Mouse (Mus musculus): ENCODE data around the gene Pkd1l2. TPM values are rescaled to one million over a fixed set of nuclear protein-coding genes. Genes with fewer than 3 reads are reported as not detected.
A peak's percentile ranks its signal among the peaks of the same experiment; 100 is the strongest.

The Pkd1l2 gene
- not detected in 2 replicates for polyA plus RNA-seq (2015; fragmentation: Nextera tagmentation; extraction: Ambion mirVana)

- 75% methylated on average over 8 of the region's 8 CpGs for WGBS
- Histone ChIP-seq H3K9ac (no peak within 1 kb of the TSS), H3K36me3 (no peaks in the 10 kb centered on the region), H3K9me3 (no peaks in the 10 kb centered on the region), H3K4me3 (no peak within 1 kb of the TSS), H3K27me3 (replicated peaks) (peaks cover 20% of the 10 kb centered on the region), H3K4me1 (peaks cover 42% of the 10 kb centered on the region), H3K27ac (replicated peaks) (no peak within 1 kb of the TSS), H3K4me2 (no peak within 1 kb of the TSS)
- no peak for ATAC-seq (ENCODE audit: extremely low read depth, insufficient number of reproducible peaks, low FRiP score, low TSS enrichment)
Observed at GRCm38 (mm10) chr8:117082399-117082872, at the start of gene Pkd1l2. Gene Pkd1l2 (minus strand): TSS chr8:117082449.

- 76% methylated on average over 8 of the region's 8 CpGs for WGBS
- H3K9ac ChIP-seq: no peak overlapping the region
- ATAC-seq (ENCODE audit: extremely low read depth, insufficient number of reproducible peaks, low FRiP score, low TSS enrichment): no peak
- no peaks in the 10 kb centered on the region for H3K36me3 ChIP-seq
- no peak overlapping the region for H3K4me2 ChIP-seq
- peaks cover 4% of the 10 kb centered on the region; the same call in 1 of the 2 replicates for H3K4me1 ChIP-seq
- no peaks in the 10 kb centered on the region for H3K9me3 ChIP-seq
- H3K27ac ChIP-seq (replicated peaks): no peak overlapping the region
- no peaks in the 10 kb centered on the region; the same call in 1 of the 2 replicates for H3K27me3 ChIP-seq (replicated peaks)
- H3K4me3 ChIP-seq: no peak overlapping the region
Observed at GRCm38 (mm10) chr8:117127063-117127462, 44.8 kb upstream of the Pkd1l2 start.

- WGBS: 88% methylated on average over 3 of the region's 3 CpGs
Observed at GRCm38 (mm10) chr8:117126411-117126810, 44.2 kb upstream of the Pkd1l2 start.

GRCm38 (mm10) chr8:117125854-117126253, 43.6 kb upstream of the Pkd1l2 start:
- Histone ChIP-seq H3K27ac (replicated peaks) (no peak overlapping the region), H3K4me2 (no peak overlapping the region), H3K4me1 (peaks cover 4% of the 10 kb centered on the region; the same call in 1 of the 2 replicates), H3K9ac (no peak overlapping the region), H3K27me3 (replicated peaks) (no peaks in the 10 kb centered on the region; the same call in 1 of the 2 replicates), H3K4me3 (no peak overlapping the region), H3K36me3 (no peaks in the 10 kb centered on the region), H3K9me3 (no peaks in the 10 kb centered on the region)
- 82% methylated on average over 3 of the region's 3 CpGs for WGBS
- ATAC-seq (ENCODE audit: extremely low read depth, insufficient number of reproducible peaks, low FRiP score, low TSS enrichment): no peak

More at GRCm38 (mm10) chr8:117126411-117126810, 44.2 kb upstream of the Pkd1l2 start:
- Histone ChIP-seq H3K4me3 (no peak overlapping the region), H3K27ac (replicated peaks) (no peak overlapping the region), H3K4me2 (no peak overlapping the region), H3K36me3 (no peaks in the 10 kb centered on the region), H3K4me1 (peaks cover 4% of the 10 kb centered on the region; the same call in 1 of the 2 replicates), H3K9ac (no peak overlapping the region), H3K27me3 (replicated peaks) (no peaks in the 10 kb centered on the region; the same call in 1 of the 2 replicates), H3K9me3 (no peaks in the 10 kb centered on the region)
- ATAC-seq (ENCODE audit: extremely low read depth, insufficient number of reproducible peaks, low FRiP score, low TSS enrichment): no peak

- H3K27me3 ChIP-seq (replicated peaks): no peaks in the 10 kb centered on the region; the same call in 1 of the 2 replicates
- ATAC-seq (ENCODE audit: extremely low read depth, insufficient number of reproducible peaks, low FRiP score, low TSS enrichment): no peak
Observed at GRCm38 (mm10) chr8:117123850-117124633, 41.8 kb upstream of the Pkd1l2 start.

GRCm38 (mm10) chr8:117121277-117121676, 39.0 kb upstream of the Pkd1l2 start:
- no peak for ATAC-seq (ENCODE audit: extremely low read depth, insufficient number of reproducible peaks, low FRiP score, low TSS enrichment)
- Histone ChIP-seq H3K4me2 (no peak overlapping the region), H3K9me3 (no peaks in the 10 kb centered on the region), H3K9ac (no peak overlapping the region), H3K27me3 (replicated peaks) (no peaks in the 10 kb centered on the region; the same call in 1 of the 2 replicates), H3K36me3 (no peaks in the 10 kb centered on the region), H3K4me3 (no peak overlapping the region), H3K4me1 (peaks cover 4% of the 10 kb centered on the region; the same call in 1 of the 2 replicates), H3K27ac (replicated peaks) (no peak overlapping the region)
- WGBS: 64% methylated on average over 8 of the region's 8 CpGs

More at GRCm38 (mm10) chr8:117123850-117124633, 41.8 kb upstream of the Pkd1l2 start:
- Histone ChIP-seq H3K4me3 (no peak overlapping the region), H3K9me3 (no peaks in the 10 kb centered on the region), H3K36me3 (no peaks in the 10 kb centered on the region), H3K4me1 (peaks cover 4% of the 10 kb centered on the region; the same call in 1 of the 2 replicates), H3K4me2 (no peak overlapping the region), H3K9ac (no peak overlapping the region), H3K27ac (replicated peaks) (no peak overlapping the region)
- 71% methylated on average over 13 of the region's 13 CpGs for WGBS

GRCm38 (mm10) chr8:117118409-117118808, 36.2 kb upstream of the Pkd1l2 start:
- H3K4me2 ChIP-seq: no peak overlapping the region
- WGBS: 77% methylated on average over 9 of the region's 9 CpGs
- no peaks in the 10 kb centered on the region for H3K9me3 ChIP-seq
- no peak overlapping the region for H3K9ac ChIP-seq
- no peak for ATAC-seq (ENCODE audit: extremely low read depth, insufficient number of reproducible peaks, low FRiP score, low TSS enrichment)
- no peaks in the 10 kb centered on the region for H3K36me3 ChIP-seq
- H3K4me1 ChIP-seq: peaks cover 12% of the 10 kb centered on the region
- H3K27me3 ChIP-seq (replicated peaks): no peaks in the 10 kb centered on the region
- no peak overlapping the region for H3K4me3 ChIP-seq
- H3K27ac ChIP-seq (replicated peaks): no peak overlapping the region

- no peaks in the 10 kb centered on the region for H3K27me3 ChIP-seq (replicated peaks)
- no peak for ATAC-seq (ENCODE audit: extremely low read depth, insufficient number of reproducible peaks, low FRiP score, low TSS enrichment)
- no peak overlapping the region for H3K4me2 ChIP-seq
- no peak overlapping the region for H3K27ac ChIP-seq (replicated peaks)
- H3K9me3 ChIP-seq: no peaks in the 10 kb centered on the region
- WGBS: 62% methylated on average over 7 of the region's 7 CpGs
- H3K36me3 ChIP-seq: no peaks in the 10 kb centered on the region
- no peak overlapping the region for H3K4me3 ChIP-seq
- H3K9ac ChIP-seq: no peak overlapping the region
- H3K4me1 ChIP-seq: peaks cover 15% of the 10 kb centered on the region
Observed at GRCm38 (mm10) chr8:117116534-117116933, 34.3 kb upstream of the Pkd1l2 start.

GRCm38 (mm10) chr8:117115676-117116446, 33.6 kb upstream of the Pkd1l2 start:
- Histone ChIP-seq H3K27me3 (replicated peaks) (no peaks in the 10 kb centered on the region), H3K4me2 (peak overlapping the region; percentile 55), H3K27ac (replicated peaks) (no peak overlapping the region), H3K4me3 (0 out of 2 replicates have a peak overlapping the region, but pooled peaks have one; percentile 14), H3K9ac (no peak overlapping the region), H3K9me3 (no peaks in the 10 kb centered on the region), H3K4me1 (peaks cover 16% of the 10 kb centered on the region), H3K36me3 (no peaks in the 10 kb centered on the region)
- WGBS: 11% methylated on average over 13 of the region's 13 CpGs
- ATAC-seq (ENCODE audit: extremely low read depth, insufficient number of reproducible peaks, low FRiP score, low TSS enrichment): peak; percentile 40

GRCm38 (mm10) chr8:117115094-117115493, 32.8 kb upstream of the Pkd1l2 start:
- ATAC-seq (ENCODE audit: extremely low read depth, insufficient number of reproducible peaks, low FRiP score, low TSS enrichment): no peak
- H3K27me3 ChIP-seq (replicated peaks): no peaks in the 10 kb centered on the region
- H3K4me2 ChIP-seq: peak overlapping the region; percentile 55
- no peaks in the 10 kb centered on the region for H3K36me3 ChIP-seq
- H3K4me3 ChIP-seq: 0 out of 2 replicates have a peak overlapping the region, but pooled peaks have one; percentile 14
- WGBS: 41% methylated on average over 6 of the region's 6 CpGs
- H3K27ac ChIP-seq (replicated peaks): no peak overlapping the region
- H3K4me1 ChIP-seq: peaks cover 16% of the 10 kb centered on the region
- H3K9me3 ChIP-seq: no peaks in the 10 kb centered on the region
- H3K9ac ChIP-seq: no peak overlapping the region

GRCm38 (mm10) chr8:117112261-117112660, 30.0 kb upstream of the Pkd1l2 start:
- ATAC-seq (ENCODE audit: extremely low read depth, insufficient number of reproducible peaks, low FRiP score, low TSS enrichment): no peak
- Histone ChIP-seq H3K9me3 (0 out of 2 replicates have a peak, but pooled peaks cover 6% of the 10 kb centered on the region), H3K4me2 (no peak overlapping the region)

More at GRCm38 (mm10) chr8:117112261-117112660, 30.0 kb upstream of the Pkd1l2 start:
- H3K4me3 ChIP-seq: no peak overlapping the region
- no peak overlapping the region for H3K9ac ChIP-seq
- no peaks in the 10 kb centered on the region for H3K36me3 ChIP-seq
- H3K4me1 ChIP-seq: peaks cover 16% of the 10 kb centered on the region
- no peak overlapping the region for H3K27ac ChIP-seq (replicated peaks)
- H3K27me3 ChIP-seq (replicated peaks): no peaks in the 10 kb centered on the region
- 68% methylated on average over 7 of the region's 8 CpGs for WGBS

All from heart, embryonic 13.5 days (tissue).